Mouse (Mus musculus) hindbrain, embryonic 11.5 days (tissue): Measurements from ENCODE around the gene Neurl2. TPM values are rescaled to one million over a fixed set of nuclear protein-coding genes. Genes with fewer than 3 reads are reported as not detected.
"Not testable (repeated sequence)": the region's sequence is repeated elsewhere in the genome, so short reads cannot be mapped to it uniquely, and the experiment has no call there.

Experiments used
- ATAC-seq: fragments of 200-750 bp; cut with Nextera tagmentation; 2 replicates; pipeline ENCODE4 v1.8.0; 2017; ENCODE audit warnings: mild to moderate bottlenecking, moderate TSS enrichment, moderate library complexity; ENCODE audit not compliant: low FRiP score
- DNase-seq: peaks from one replicate; pipeline ENCODE4 v3.0.0-alpha.2; 2015; ENCODE audit warnings: low spot score
- H3K27ac ChIP-seq: fragments of 300-500 bp; sonication (generic); 2 replicates; pipeline ENCODE4 v1.5.1; 2014; ENCODE audit warnings: mild to moderate bottlenecking, low read depth, low read length
- H3K27me3 ChIP-seq: fragments of 300-500 bp; sonication (generic); 2 replicates; pipeline ENCODE4 v1.6.1; 2014; ENCODE audit warnings: mild to moderate bottlenecking, low read length, moderate library complexity, mixed read lengths; ENCODE audit not compliant: control insufficient read depth, insufficient read depth
- H3K36me3 ChIP-seq: fragments of 300-500 bp; sonication (generic); 2 replicates; pipeline ENCODE4 v1.6.1; 2014; ENCODE audit warnings: mild to moderate bottlenecking, low read length, moderate library complexity, mixed read lengths; ENCODE audit not compliant: control insufficient read depth, insufficient read depth
- H3K4me1 ChIP-seq: fragments of 300-500 bp; sonication (generic); replicated peaks from 2 replicates; pipeline ENCODE4 v1.6.1; 2014; ENCODE audit warnings: low read length, mixed read lengths; ENCODE audit not compliant: control insufficient read depth, insufficient read depth
- H3K4me2 ChIP-seq: fragments of 300-500 bp; sonication (generic); replicated peaks from 2 replicates; pipeline ENCODE4 v1.6.1; 2014; ENCODE audit warnings: mild to moderate bottlenecking, low read depth, low read length
- H3K4me3 ChIP-seq: fragments of 300-500 bp; sonication (generic); 2 replicates; pipeline ENCODE4 v1.5.1; 2014; ENCODE audit warnings: low read depth, low read length
- H3K9ac ChIP-seq: fragments of 300-500 bp; sonication (generic); 2 replicates; pipeline ENCODE4 v1.6.1; 2014; ENCODE audit warnings: low read depth, low read length
- H3K9me3 ChIP-seq: fragments of 300-500 bp; sonication (generic); 2 replicates; pipeline ENCODE4 v1.6.1; 2016; ENCODE audit warnings: low read length; ENCODE audit not compliant: control insufficient read depth
- WGBS: fragments of 180-500 bp; shearing (Covaris S2); extraction: QIAGEN DNeasy Blood & Tissue Kit; methylation state at CpG from one replicate; pipeline ENCODE4 v1.1.7; 2014; 5-methylcytosine and 5-hydroxymethylcytosine counted together
- polyA plus RNA-seq: library from polyadenylated mRNA; unstranded; fragments of >200 nt; fragmentation: Nextera tagmentation; extraction: Ambion mirVana; gene quantifications from 2 replicates; pipeline ENCODE4 v1.2.1, GENCODE M21; 2014

Neurl2 gene
- polyA plus RNA-seq, 1 experiment from 2014 or later = 3.0 TPM

GRCm38 (mm10) chr2:164873621-164874020 is 40.4 kb upstream of the Neurl2 start:
- H3K9ac ChIP-seq = no peak overlapping the region
- ATAC-seq (no peak), DNase-seq (no peak)
- H3K27ac ChIP-seq = no peak overlapping the region
- peaks cover 4% of the 10 kb centered on the region; the same call in 1 of the 2 replicates for H3K4me1 ChIP-seq
- H3K4me2 ChIP-seq = no peak overlapping the region
- no peaks in the 10 kb centered on the region for H3K27me3 ChIP-seq
- H3K4me3 ChIP-seq = no peak overlapping the region
- 68% methylated on average over 3 of the region's 3 CpGs for WGBS
- H3K36me3 ChIP-seq = no peaks in the 10 kb centered on the region
- H3K9me3 ChIP-seq = no peaks in the 10 kb centered on the region

GRCm38 (mm10) chr2:164871602-164872303 is 38.5 kb upstream of the Neurl2 start:
- H3K27ac ChIP-seq = no peak overlapping the region
- no peaks in the 10 kb centered on the region for H3K27me3 ChIP-seq
- H3K4me1 ChIP-seq = no peaks in the 10 kb centered on the region
- DNase-seq = no peak
- no peaks in the 10 kb centered on the region for H3K36me3 ChIP-seq
- H3K4me3 ChIP-seq = no peak overlapping the region
- H3K9me3 ChIP-seq = peaks cover 5% of the 10 kb centered on the region; the same call in 1 of the 2 replicates
- H3K4me2 ChIP-seq = no peak overlapping the region
- 56% methylated on average over 6 of the region's 6 CpGs for WGBS
- no peak for ATAC-seq
- no peak overlapping the region for H3K9ac ChIP-seq

DNA sequence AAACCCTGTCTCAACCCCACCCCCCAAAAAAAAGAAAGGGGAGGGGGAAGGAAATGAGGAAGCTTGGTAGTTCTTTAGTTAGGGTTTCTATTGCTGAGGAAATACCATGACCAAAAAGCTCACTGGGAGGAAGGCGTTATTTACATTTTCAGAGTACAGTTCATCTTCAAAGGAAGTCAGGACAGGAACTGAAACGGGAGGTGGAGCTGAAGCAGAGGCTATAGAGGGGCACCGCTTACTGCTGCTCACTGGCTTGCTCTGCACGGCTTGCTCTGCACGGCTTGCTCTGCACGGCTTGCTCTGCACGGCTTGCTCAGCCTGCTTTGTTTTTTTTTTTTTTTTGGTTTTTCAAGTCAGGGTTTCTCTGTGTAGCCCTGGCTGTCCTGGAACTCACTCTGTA is 35.2 kb upstream of the Neurl2 start:
- Histone ChIP-seq H3K4me3 (no peak overlapping the region), H3K4me2 (no peak overlapping the region), H3K4me1 (no peaks in the 10 kb centered on the region), H3K27me3 (no peaks in the 10 kb centered on the region), H3K9ac (no peak overlapping the region), H3K36me3 (no peaks in the 10 kb centered on the region), H3K9me3 (peaks cover 5% of the 10 kb centered on the region; the same call in 1 of the 2 replicates), H3K27ac (no peak overlapping the region)
- WGBS = 81% methylated on average over 7 of the region's 7 CpGs
- ATAC-seq (no peak), DNase-seq (no peak)

DNA sequence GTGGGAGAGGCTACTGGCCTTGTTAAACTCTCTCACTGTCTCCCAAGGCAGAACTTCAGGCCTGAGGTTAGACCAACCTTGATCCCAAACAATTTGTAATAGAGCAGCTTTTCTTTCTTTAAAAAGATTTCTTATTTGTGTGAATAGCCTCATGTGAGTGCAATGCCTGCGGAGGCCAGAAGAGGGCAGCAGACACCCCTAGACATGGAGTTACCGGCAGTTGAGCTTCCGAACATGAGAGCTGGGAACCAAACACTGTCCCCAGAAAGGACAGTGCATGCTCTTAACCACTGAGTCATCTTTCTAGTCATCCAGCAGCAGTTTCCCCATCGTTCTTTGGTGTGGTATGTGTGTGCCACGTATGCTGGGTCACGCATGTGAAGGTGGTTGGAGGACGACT is 34.3 kb upstream of the Neurl2 start:
- no peak overlapping the region for H3K4me3 ChIP-seq
- H3K36me3 ChIP-seq = no peaks in the 10 kb centered on the region
- no peaks in the 10 kb centered on the region for H3K4me1 ChIP-seq
- H3K9me3 ChIP-seq = peaks cover 5% of the 10 kb centered on the region; the same call in 1 of the 2 replicates
- ATAC-seq (no peak), DNase-seq (no peak)
- no peak overlapping the region for H3K27ac ChIP-seq
- no peaks in the 10 kb centered on the region for H3K27me3 ChIP-seq
- 93% methylated on average over 7 of the region's 7 CpGs for whole genome bisulfite sequencing
- H3K4me2 ChIP-seq = no peak overlapping the region
- H3K9ac ChIP-seq = no peak overlapping the region

DNA sequence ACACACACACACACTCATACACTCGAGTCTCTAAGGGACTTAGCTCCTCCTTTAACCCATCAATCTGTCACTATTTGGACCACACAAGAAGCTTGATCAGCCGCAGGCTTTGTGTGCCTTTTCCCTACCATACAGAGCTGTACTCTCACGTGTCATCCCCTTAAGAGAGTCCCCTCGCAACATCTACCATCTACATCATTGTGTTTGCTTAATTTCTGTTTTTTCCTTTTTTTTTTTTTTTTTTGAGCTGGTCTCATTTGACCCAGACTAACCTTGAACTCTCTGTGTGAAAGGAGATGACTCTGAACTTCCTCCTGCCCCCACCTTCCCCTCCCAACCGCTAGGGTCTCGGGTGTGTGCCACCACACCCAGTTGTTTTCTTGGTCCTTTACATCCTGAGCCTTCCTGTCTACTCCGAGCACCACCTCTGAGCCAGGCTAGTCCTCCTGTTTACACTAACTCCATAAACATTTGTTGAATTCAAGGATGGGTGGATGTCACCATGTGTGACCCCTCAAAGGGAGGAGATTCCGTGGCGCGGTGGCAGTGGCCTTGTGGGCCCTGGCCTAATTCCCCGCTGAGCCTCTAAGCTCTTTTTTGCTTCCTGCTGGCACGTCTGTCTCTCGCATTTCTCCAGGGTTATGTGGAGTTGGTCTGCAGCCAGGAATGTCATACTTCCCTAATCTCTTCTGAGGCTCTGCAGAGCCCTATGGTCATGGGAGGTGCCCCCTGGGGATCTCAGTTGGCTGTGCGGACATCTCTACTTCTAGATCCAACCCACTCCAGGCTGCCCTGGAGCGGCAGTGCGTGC is 33.7 kb upstream of the Neurl2 start:
- ATAC-seq = no peak
- no peak for DNase-seq
- no peaks in the 10 kb centered on the region for H3K4me1 ChIP-seq
- no peak overlapping the region for H3K4me2 ChIP-seq
- peaks cover 5% of the 10 kb centered on the region; the same call in 1 of the 2 replicates for H3K9me3 ChIP-seq
- H3K27me3 ChIP-seq = no peaks in the 10 kb centered on the region
- H3K27ac ChIP-seq = no peak overlapping the region
- H3K36me3 ChIP-seq = no peaks in the 10 kb centered on the region
- WGBS = 63% methylated on average over 16 of the region's 16 CpGs
- no peak overlapping the region for H3K4me3 ChIP-seq
- no peak overlapping the region for H3K9ac ChIP-seq

- Histone ChIP-seq H3K27me3 (no peaks in the 10 kb centered on the region), H3K36me3 (no peaks in the 10 kb centered on the region), H3K9me3 (peaks cover 5% of the 10 kb centered on the region; the same call in 1 of the 2 replicates), H3K4me2 (no peak overlapping the region), H3K4me3 (no peak overlapping the region), H3K4me1 (no peaks in the 10 kb centered on the region), H3K9ac (no peak overlapping the region), H3K27ac (no peak overlapping the region)
- ATAC-seq = no peak
- no peak for DNase-seq
- 82% methylated on average over 4 of the region's 4 CpGs for WGBS
Measured at GRCm38 (mm10) chr2:164864593-164864992, 31.3 kb upstream of the Neurl2 start.

GRCm38 (mm10) chr2:164863411-164863810 is 30.2 kb upstream of the Neurl2 start:
- not testable (repeated sequence) for H3K4me3 ChIP-seq, ATAC-seq, DNase-seq, H3K27me3 ChIP-seq, H3K27ac ChIP-seq, H3K4me2 ChIP-seq, H3K9ac ChIP-seq, H3K9me3 ChIP-seq, H3K36me3 ChIP-seq, H3K4me1 ChIP-seq
- 93% methylated on average over 7 of the region's 9 CpGs for WGBS

GRCm38 (mm10) chr2:164862179-164862861 is 29.1 kb upstream of the Neurl2 start:
- Histone ChIP-seq H3K4me1 (no peaks in the 10 kb centered on the region), H3K9me3 (no peaks in the 10 kb centered on the region; the same call in 1 of the 2 replicates), H3K9ac (no peak overlapping the region), H3K27me3 (peaks cover 3% of the 10 kb centered on the region; the same call in 1 of the 2 replicates), H3K27ac (no peak overlapping the region), H3K4me3 (no peak overlapping the region), H3K36me3 (no peaks in the 10 kb centered on the region), H3K4me2 (no peak overlapping the region)
- WGBS = 49% methylated on average over 9 of the region's 9 CpGs
- no peak for ATAC-seq
- no peak for DNase-seq
